In genomic region chr11:120452246-120452645, GRCm38 (mm10) we compare ENCODE assay signal across 25 mouse cellular contexts. TPM values are rescaled to one million over a fixed set of nuclear protein-coding genes. Genes with fewer than 3 reads are reported as not detected.
"Had no signal": no experiment of that assay in that cellular context is flagged by ENCODE, and none has a peak within 500 bp of the region (broad histone marks: within the 10 kb centered on the region; RNA-seq: fewer than 3 reads in every experiment).

No protein-coding gene starts in this region.

- H3K27me3 ChIP-seq: liver, embryonic 13.5 days; liver, embryonic 15.5 days; lung, embryonic 15.5 days; midbrain, embryonic 13.5 days; midbrain, embryonic 15.5 days; stomach, embryonic 15.5 days had no signal

- ATAC-seq: liver, postnatal 0 days; lung, postnatal 0 days; midbrain, embryonic 13.5 days; midbrain, embryonic 15.5 days had no signal

- H3K4me2 ChIP-seq: liver, embryonic 13.5 days; liver, embryonic 15.5 days; lung, embryonic 15.5 days; midbrain, embryonic 13.5 days; midbrain, embryonic 15.5 days; neural tube, embryonic 12.5 days; stomach, embryonic 15.5 days had no signal

- H3K36me3 ChIP-seq: liver, embryonic 13.5 days; liver, embryonic 15.5 days; midbrain, embryonic 15.5 days; neural tube, embryonic 12.5 days had no signal

- DNase-seq: liver, embryonic 13.5 days; liver, postnatal 0 days; lung, adult 2 months; lung, postnatal 14 days; lung, postnatal 36 days; right cerebral cortex, postnatal 14 days; thymus, adult 2 months; thymus, postnatal 25 days; thymus, postnatal 4 days had no signal

- H3K9me3 ChIP-seq: liver, embryonic 13.5 days; liver, embryonic 15.5 days; lung, embryonic 15.5 days; megakaryocyte, embryonic 14.5 days; midbrain, embryonic 13.5 days; midbrain, embryonic 15.5 days; neural tube, embryonic 12.5 days; stomach, embryonic 15.5 days had no signal

- H3K4me3 ChIP-seq: liver, embryonic 13.5 days; liver, embryonic 15.5 days; lung, embryonic 15.5 days; megakaryocyte, embryonic 14.5 days; midbrain, embryonic 13.5 days; midbrain, embryonic 15.5 days; neural tube, embryonic 12.5 days; stomach, embryonic 15.5 days had no signal

- H3K27ac ChIP-seq: liver, embryonic 13.5 days; liver, embryonic 15.5 days; lung, embryonic 15.5 days; macrophage; midbrain, embryonic 13.5 days; midbrain, embryonic 15.5 days; neural tube, embryonic 12.5 days; stomach, embryonic 15.5 days; stomach, postnatal 0 days had no signal

- H3K9ac ChIP-seq: liver, embryonic 13.5 days; liver, embryonic 15.5 days; liver, postnatal 0 days; lung, embryonic 15.5 days; midbrain, embryonic 13.5 days; midbrain, embryonic 15.5 days; neural tube, embryonic 12.5 days; stomach, embryonic 15.5 days had no signal

RNA-seq across cellular contexts. Expression of gene Pde6g, which starts 1.1 kb away (rescaled TPM):
- total RNA-seq: midbrain, postnatal 0 days; monocyte, adult 5-6 weeks; neutrophil, adult 5-6 weeks had no signal
- polyA plus RNA-seq: lung, postnatal 0 days; macrophage had no signal

RNA-seq across cellular contexts. Expression of gene Tspan10, which starts 9.8 kb away (rescaled TPM):
- total RNA-seq: megakaryocyte progenitor cell, adult 5-6 weeks; monocyte, adult 5-6 weeks; neutrophil, adult 5-6 weeks had no signal
- polyA plus RNA-seq: liver, embryonic 13.5 days; liver, embryonic 15.5 days; liver, postnatal 0 days; lung, embryonic 15.5 days; lung, postnatal 0 days; midbrain, embryonic 13.5 days; midbrain, embryonic 15.5 days; midbrain, postnatal 0 days; neural tube, embryonic 14.5 days; stomach, embryonic 15.5 days; stomach, postnatal 0 days; urinary bladder, adult 2 months had no signal
